Mouse (Mus musculus) cerebral cortex, adult 2 months (tissue): ENCODE results near the gene Bmp3.

Experiments
- WGBS: fragments of 180-500 bp; shearing (Covaris S2); methylation state at CpG from one replicate; pipeline ENCODE4 v1.1.7; 2018; 5-methylcytosine and 5-hydroxymethylcytosine counted together

Gene Bmp3

DNA sequence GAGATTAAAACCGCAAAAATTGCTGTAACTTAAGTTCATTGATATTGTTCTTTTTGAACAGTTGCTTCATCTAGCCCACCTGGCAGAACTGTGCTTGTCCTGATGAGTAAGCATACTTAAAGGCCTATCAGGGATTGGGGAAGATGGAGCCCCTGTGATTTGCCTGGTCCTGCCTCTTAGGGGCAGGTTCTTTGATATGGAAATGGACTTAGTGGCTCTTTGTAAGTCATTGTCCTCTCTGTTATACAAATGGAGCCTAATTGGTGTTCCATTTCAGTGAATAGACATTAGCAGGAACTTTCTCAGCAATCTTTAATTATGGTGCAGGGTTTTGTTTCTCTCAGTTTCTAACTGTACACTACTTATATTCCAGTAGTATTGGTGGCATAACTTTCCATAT is 67.4 kb downstream of the Bmp3 start:
- 60% methylated on average over 1 of the region's 1 CpGs for WGBS

DNA sequence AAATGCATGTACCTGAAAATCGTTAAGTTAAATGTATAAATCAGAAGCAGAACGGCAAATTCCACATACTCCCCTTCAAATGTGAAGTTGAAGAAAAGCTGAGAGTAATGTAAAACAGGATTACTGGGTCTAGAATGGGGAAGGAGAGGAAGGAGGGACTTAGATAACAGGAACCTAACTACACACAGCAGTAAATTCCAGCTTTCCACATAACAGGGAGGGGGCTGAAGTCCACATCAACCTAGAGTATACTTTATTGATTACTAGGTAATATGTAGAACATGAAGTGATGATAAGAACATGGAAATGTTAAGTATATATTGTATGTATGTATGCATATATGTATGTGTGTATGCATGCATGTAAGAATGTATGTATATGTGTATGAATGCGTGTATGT is 68.7 kb downstream of the Bmp3 start:
- 95% methylated on average over 3 of the region's 3 CpGs for WGBS
